Mouse (Mus musculus) lung, embryonic 15.5 days (tissue): ENCODE results near the gene Kctd12. TPM values are rescaled to one million over a fixed set of nuclear protein-coding genes. Genes with fewer than 3 reads are reported as not detected.

Experiments used
- ATAC-seq: fragments of 200-750 bp; cut with Nextera tagmentation; 2 replicates; pipeline ENCODE4 v1.8.0; 2017; ENCODE audit warnings: moderate number of reproducible peaks, borderline replicate concordance; ENCODE audit not compliant: low FRiP score, low TSS enrichment; ENCODE audit errors: extremely low read depth
- H3K27ac ChIP-seq: fragments of 300-500 bp; sonication (generic); 2 replicates; pipeline ENCODE4 v1.5.1; 2015; ENCODE audit warnings: moderate library complexity, mild to moderate bottlenecking, inconsistent platforms
- H3K27me3 ChIP-seq: fragments of 300-500 bp; sonication (generic); 2 replicates; pipeline ENCODE4 v1.6.1; 2015; ENCODE audit warnings: inconsistent platforms
- H3K36me3 ChIP-seq: fragments of 300-500 bp; sonication (generic); 2 replicates; pipeline ENCODE4 v1.6.1; 2015; ENCODE audit warnings: inconsistent platforms
- H3K4me1 ChIP-seq: fragments of 300-500 bp; sonication (generic); 2 replicates; pipeline ENCODE4 v1.6.1; 2015; ENCODE audit warnings: inconsistent platforms
- H3K4me2 ChIP-seq: fragments of 300-500 bp; sonication (generic); 2 replicates; pipeline ENCODE4 v1.6.1; 2015; ENCODE audit warnings: inconsistent platforms, mild to moderate bottlenecking, moderate library complexity
- H3K4me3 ChIP-seq: fragments of 300-500 bp; sonication (generic); 2 replicates; pipeline ENCODE4 v1.5.1; 2015; ENCODE audit warnings: mild to moderate bottlenecking, inconsistent platforms
- H3K9ac ChIP-seq: fragments of 300-500 bp; sonication (generic); 2 replicates; pipeline ENCODE4 v1.6.1; 2015; ENCODE audit warnings: inconsistent platforms
- H3K9me3 ChIP-seq: fragments of 300-500 bp; sonication (generic); 2 replicates; pipeline ENCODE4 v1.6.1; 2016; ENCODE audit warnings: inconsistent platforms
- WGBS: fragments of 180-500 bp; shearing (Covaris S2); methylation state at CpG from one replicate; pipeline ENCODE4 v1.1.7; 2015; 5-methylcytosine and 5-hydroxymethylcytosine counted together
- polyA plus RNA-seq: library from polyadenylated mRNA; unstranded; fragments of >200 nt; fragmentation: Nextera tagmentation; extraction: Ambion mirVana; gene quantifications from 2 replicates; pipeline ENCODE4 v1.2.1, GENCODE M21; 2015

Gene Kctd12
- polyA plus RNA-seq, 1 experiment from 2014 or later: 6.9 TPM

DNA sequence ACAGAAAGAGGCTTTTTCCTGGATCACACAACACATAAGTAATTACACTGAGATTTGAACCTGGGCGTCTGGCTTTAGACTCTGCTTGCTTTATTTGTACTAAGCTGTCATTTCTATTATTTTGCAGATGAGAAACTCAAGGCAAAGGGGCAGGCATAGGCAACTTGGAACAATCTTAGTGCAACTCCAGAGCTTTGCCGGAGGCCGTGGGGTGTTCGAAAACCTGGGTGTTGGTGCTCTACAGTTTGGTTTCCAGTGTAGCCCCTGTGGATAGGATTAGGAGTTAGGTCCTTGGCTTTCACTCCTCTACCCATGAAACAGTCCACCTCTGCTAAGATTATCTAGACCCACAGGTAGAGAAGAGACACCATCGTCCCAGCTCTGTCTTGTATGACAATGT is 5.2 kb upstream of the Kctd12 start:
- no peak for ATAC-seq
- H3K4me1 ChIP-seq: 0 out of 2 replicates have a peak, but pooled peaks cover 3% of the 10 kb centered on the region
- 0 out of 2 replicates have a peak, but pooled peaks cover 6% of the 10 kb centered on the region for H3K27me3 ChIP-seq
- no peaks in the 10 kb centered on the region for H3K9me3 ChIP-seq
- no peak overlapping the region for H3K27ac ChIP-seq
- H3K4me3 ChIP-seq: no peak overlapping the region
- 77% methylated on average over 5 of the region's 5 CpGs for WGBS
- no peak overlapping the region for H3K4me2 ChIP-seq
- H3K36me3 ChIP-seq: no peaks in the 10 kb centered on the region
- no peak overlapping the region for H3K9ac ChIP-seq

- ATAC-seq: no peak
- Histone ChIP-seq H3K4me1 (peaks cover 10% of the 10 kb centered on the region; the same call in 1 of the 2 replicates), H3K9me3 (no peaks in the 10 kb centered on the region), H3K9ac (no peak overlapping the region), H3K4me3 (0 out of 2 replicates have a peak overlapping the region, but pooled peaks have one; percentile 58), H3K36me3 (no peaks in the 10 kb centered on the region), H3K4me2 (peak overlapping the region; percentile 94; the same call in 1 of the 2 replicates), H3K27me3 (peaks cover 11% of the 10 kb centered on the region), H3K27ac (no peak overlapping the region)
- WGBS: 63% methylated on average over 8 of the region's 8 CpGs
Observed at GRCm38 (mm10) chr14:102983686-102984085, 1.2 kb upstream of the Kctd12 start.

GRCm38 (mm10) chr14:102982016-102982626 is 316 bp downstream of the Kctd12 start:
- 1% methylated on average over 67 of the region's 76 CpGs for WGBS
- Histone ChIP-seq H3K9me3 (no peaks in the 10 kb centered on the region), H3K27me3 (peaks cover 11% of the 10 kb centered on the region), H3K4me3 (peak overlapping the region; percentile 58), H3K4me2 (peak overlapping the region; percentile 94), H3K36me3 (no peaks in the 10 kb centered on the region), H3K27ac (peak overlapping the region; percentile 56), H3K4me1 (peaks cover 10% of the 10 kb centered on the region; the same call in 1 of the 2 replicates), H3K9ac (peak overlapping the region; percentile 48)
- ATAC-seq: peak; percentile 24

GRCm38 (mm10) chr14:102981441-102982015 is 909 bp downstream of the Kctd12 start:
- Histone ChIP-seq H3K36me3 (no peaks in the 10 kb centered on the region), H3K4me2 (peak overlapping the region; percentile 94), H3K4me1 (peaks cover 10% of the 10 kb centered on the region; the same call in 1 of the 2 replicates), H3K27me3 (peaks cover 11% of the 10 kb centered on the region), H3K4me3 (peak overlapping the region; percentile 58), H3K9ac (peak overlapping the region; percentile 48), H3K9me3 (no peaks in the 10 kb centered on the region), H3K27ac (peak overlapping the region; percentile 56)
- peak; percentile 6; the same call in 1 of the 2 replicates for ATAC-seq
- WGBS: under 1% methylated on average over 61 of the region's 62 CpGs

DNA sequence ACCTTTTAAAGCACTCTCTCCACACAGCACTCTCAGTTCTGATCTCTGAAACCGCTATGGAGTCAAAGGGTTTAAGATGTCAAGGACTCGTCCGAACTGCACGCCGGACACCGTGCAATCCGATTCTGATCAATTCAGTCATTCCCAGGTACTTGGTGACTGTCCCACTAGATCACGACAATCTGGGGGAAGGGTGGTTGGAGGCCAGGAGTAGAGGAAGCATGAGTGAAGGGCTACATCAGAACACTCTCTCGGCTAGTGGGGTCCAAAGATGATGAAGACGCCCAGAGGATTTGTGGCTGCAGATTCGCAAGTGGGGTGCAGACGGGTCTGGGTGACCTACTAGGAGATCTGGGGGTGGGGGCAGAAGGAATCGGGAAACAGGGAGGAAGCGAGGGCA is 1.5 kb downstream of the Kctd12 start:
- Histone ChIP-seq H3K27ac (no peak overlapping the region), H3K36me3 (no peaks in the 10 kb centered on the region), H3K4me1 (peaks cover 10% of the 10 kb centered on the region; the same call in 1 of the 2 replicates), H3K4me2 (peak overlapping the region; percentile 94), H3K9me3 (no peaks in the 10 kb centered on the region), H3K27me3 (peaks cover 11% of the 10 kb centered on the region), H3K4me3 (peak overlapping the region; percentile 58), H3K9ac (peak overlapping the region; percentile 48)
- 8% methylated on average over 14 of the region's 14 CpGs for WGBS
- ATAC-seq: no peak

- WGBS: 15% methylated on average over 7 of the region's 7 CpGs
- peak overlapping the region; percentile 94 for H3K4me2 ChIP-seq
- H3K27ac ChIP-seq: no peak overlapping the region
- no peaks in the 10 kb centered on the region for H3K9me3 ChIP-seq
- H3K4me3 ChIP-seq: peak overlapping the region; percentile 58
- H3K9ac ChIP-seq: 0 out of 2 replicates have a peak overlapping the region, but pooled peaks have one; percentile 19
- no peak for ATAC-seq
- H3K4me1 ChIP-seq: peaks cover 10% of the 10 kb centered on the region; the same call in 1 of the 2 replicates
- peaks cover 11% of the 10 kb centered on the region for H3K27me3 ChIP-seq
- H3K36me3 ChIP-seq: no peaks in the 10 kb centered on the region
Observed at GRCm38 (mm10) chr14:102980481-102980880, 2.0 kb downstream of the Kctd12 start.

DNA sequence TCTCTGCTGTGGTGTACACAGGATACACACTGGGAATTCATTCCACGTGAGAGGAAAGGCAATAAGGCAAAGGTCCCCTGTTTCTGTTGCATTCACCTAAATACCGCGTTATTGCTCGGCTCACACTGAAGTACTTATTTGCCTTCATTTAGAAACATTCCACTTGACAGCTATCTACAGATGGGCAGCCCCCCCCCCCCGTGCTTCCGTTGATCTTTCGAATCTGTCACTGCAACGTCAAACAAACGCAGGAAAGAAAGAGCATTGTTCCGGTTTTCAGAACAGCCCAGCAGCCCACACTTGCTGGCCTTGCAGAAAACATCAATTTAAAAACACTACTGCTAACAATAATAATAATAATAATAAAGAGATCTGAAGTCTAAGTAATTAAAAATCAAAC is 2.6 kb downstream of the Kctd12 start:
- Histone ChIP-seq H3K4me2 (peak overlapping the region; percentile 49), H3K4me1 (peaks cover 10% of the 10 kb centered on the region; the same call in 1 of the 2 replicates), H3K4me3 (peak overlapping the region; percentile 24), H3K36me3 (no peaks in the 10 kb centered on the region), H3K27ac (no peak overlapping the region), H3K27me3 (peaks cover 11% of the 10 kb centered on the region), H3K9me3 (no peaks in the 10 kb centered on the region), H3K9ac (no peak overlapping the region)
- 11% methylated on average over 10 of the region's 10 CpGs for WGBS
- no peak for ATAC-seq

- no peak overlapping the region for H3K27ac ChIP-seq
- no peak overlapping the region for H3K9ac ChIP-seq
- 73% methylated on average over 6 of the region's 6 CpGs for WGBS
- no peak overlapping the region for H3K4me2 ChIP-seq
- H3K4me3 ChIP-seq: no peak overlapping the region
- peaks cover under 1% of the 10 kb centered on the region; the same call in 1 of the 2 replicates for H3K27me3 ChIP-seq
- peaks cover 5% of the 10 kb centered on the region; the same call in 1 of the 2 replicates for H3K4me1 ChIP-seq
- H3K9me3 ChIP-seq: no peaks in the 10 kb centered on the region
- ATAC-seq: no peak
- no peaks in the 10 kb centered on the region for H3K36me3 ChIP-seq
Observed at GRCm38 (mm10) chr14:102975865-102976264, 6.6 kb downstream of the Kctd12 start.

DNA sequence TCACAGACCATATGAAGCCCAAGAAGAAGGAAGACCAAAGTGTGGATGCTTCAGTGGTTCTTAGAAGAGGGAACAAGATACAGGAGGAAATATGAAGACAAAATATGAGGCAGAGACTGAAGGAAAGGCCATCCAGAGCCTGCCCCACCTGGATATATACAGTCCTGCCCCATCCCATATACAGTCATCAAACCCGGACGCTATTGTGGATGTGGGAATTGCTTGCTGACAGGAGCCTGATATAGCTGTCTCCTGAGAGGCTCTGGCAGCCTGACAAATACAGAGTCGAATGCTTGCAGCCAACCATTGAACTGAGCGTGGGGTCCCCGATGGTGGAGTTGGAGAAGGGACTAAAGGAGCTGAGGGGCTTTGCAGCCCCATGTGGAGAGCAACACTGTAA is 13.6 kb downstream of the Kctd12 start:
- no peaks in the 10 kb centered on the region for H3K4me1 ChIP-seq
- 59% methylated on average over 5 of the region's 5 CpGs for WGBS
- no peak overlapping the region for H3K4me2 ChIP-seq
- H3K27ac ChIP-seq: no peak overlapping the region
- no peak overlapping the region for H3K4me3 ChIP-seq
- no peaks in the 10 kb centered on the region for H3K36me3 ChIP-seq
- H3K9me3 ChIP-seq: no peaks in the 10 kb centered on the region
- ATAC-seq: no peak
- H3K9ac ChIP-seq: no peak overlapping the region
- H3K27me3 ChIP-seq: no peaks in the 10 kb centered on the region

- no peaks in the 10 kb centered on the region for H3K36me3 ChIP-seq
- no peaks in the 10 kb centered on the region for H3K4me1 ChIP-seq
- no peak overlapping the region for H3K27ac ChIP-seq
- no peak for ATAC-seq
- H3K4me3 ChIP-seq: no peak overlapping the region
- 41% methylated on average over 7 of the region's 7 CpGs for WGBS
- H3K4me2 ChIP-seq: no peak overlapping the region
- H3K27me3 ChIP-seq: no peaks in the 10 kb centered on the region
- H3K9me3 ChIP-seq: no peaks in the 10 kb centered on the region
- H3K9ac ChIP-seq: no peak overlapping the region
Observed at GRCm38 (mm10) chr14:102966241-102966640, 16.2 kb downstream of the Kctd12 start.

DNA sequence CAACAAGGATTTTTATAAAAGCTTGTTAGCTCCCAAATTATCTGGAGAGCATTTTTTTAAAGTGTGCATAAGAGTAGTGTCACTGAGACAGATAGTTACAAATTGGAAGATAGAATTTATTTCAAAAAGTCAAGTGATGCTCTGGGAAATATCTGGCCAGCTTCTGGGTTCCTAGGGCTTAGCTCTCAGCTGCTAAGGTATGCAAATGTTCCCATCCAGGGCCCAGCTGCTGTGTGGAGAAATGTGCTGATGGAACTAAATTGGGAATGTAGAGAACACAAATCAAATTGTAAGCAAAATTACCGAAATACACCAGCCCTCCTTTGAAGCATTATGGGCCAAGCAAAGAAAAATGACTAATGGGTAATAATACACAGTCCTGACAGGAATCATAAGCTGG is 16.6 kb downstream of the Kctd12 start:
- 48% methylated on average over 1 of the region's 1 CpGs for WGBS
- Histone ChIP-seq H3K9me3 (no peaks in the 10 kb centered on the region), H3K9ac (no peak overlapping the region), H3K4me2 (no peak overlapping the region), H3K27me3 (no peaks in the 10 kb centered on the region), H3K4me3 (no peak overlapping the region), H3K36me3 (no peaks in the 10 kb centered on the region), H3K4me1 (no peaks in the 10 kb centered on the region), H3K27ac (no peak overlapping the region)
- no peak for ATAC-seq

GRCm38 (mm10) chr14:102962019-102962418 is 20.4 kb downstream of the Kctd12 start:
- Histone ChIP-seq H3K9ac (no peak overlapping the region), H3K27me3 (no peaks in the 10 kb centered on the region), H3K9me3 (no peaks in the 10 kb centered on the region), H3K36me3 (no peaks in the 10 kb centered on the region), H3K27ac (no peak overlapping the region), H3K4me2 (no peak overlapping the region), H3K4me1 (no peaks in the 10 kb centered on the region), H3K4me3 (no peak overlapping the region)
- ATAC-seq: no peak
- 79% methylated on average over 2 of the region's 2 CpGs for WGBS
